Mouse (Mus musculus) cerebellum, adult 2 months (tissue): ENCODE results near the gene Ttn. TPM values are rescaled to one million over a fixed set of nuclear protein-coding genes. Genes with fewer than 3 reads are reported as not detected.

ENCODE experiments used
- DNase-seq, 2 experiments: peaks; one replicate each; pipeline ENCODE4 v3.0.0; 2021
- H3K27ac ChIP-seq: fragments of 200-500 bp; 2 replicates; pipeline ENCODE4 v1.5.1; 2012; ENCODE audit warnings: low read length, control low read depth, inconsistent platforms; ENCODE audit not compliant: insufficient read depth
- H3K27me3 ChIP-seq: fragments of 200-500 bp; 2 replicates; pipeline ENCODE4 v1.6.1; 2012; ENCODE audit warnings: inconsistent platforms, mild to moderate bottlenecking, low read length, moderate library complexity; ENCODE audit not compliant: control insufficient read depth, insufficient read depth
- H3K4me1 ChIP-seq: fragments of 200-500 bp; 2 replicates; pipeline ENCODE4 v1.6.1; 2011; ENCODE audit warnings: low read length; ENCODE audit not compliant: control insufficient read depth, insufficient read depth
- H3K4me3 ChIP-seq: fragments of 200-500 bp; replicated peaks from 2 replicates; pipeline ENCODE3; 2011; ENCODE audit warnings: mild to moderate bottlenecking, low read depth, low read length, control low read depth; ENCODE audit not compliant: insufficient read depth
- CTCF ChIP-seq: fragments of 200-500 bp; IDR thresholded peaks from 2 replicates; pipeline ENCODE4 v1.5.1; 2011; ENCODE audit warnings: low read depth, mild to moderate bottlenecking, control low read depth, low read length, moderate library complexity, borderline replicate concordance; ENCODE audit not compliant: insufficient read depth
- POLR2A ChIP-seq: fragments of 200-500 bp; IDR thresholded peaks from 2 replicates; pipeline ENCODE4 v1.6.1; 2011; ENCODE audit warnings: low read length, control low read depth, borderline replicate concordance; ENCODE audit not compliant: insufficient read depth
- WGBS: fragments of 180-500 bp; shearing (Covaris S2); methylation state at CpG from one replicate; pipeline ENCODE4 v1.1.7; 2018; 5-methylcytosine and 5-hydroxymethylcytosine counted together
- polyA plus RNA-seq: library from polyadenylated mRNA; depleted of rRNA; stranded (reverse); fragments of >200 nt; gene quantifications from 2 replicates; pipeline ENCODE4 v1.2.3, GENCODE M21; 2012

Gene Ttn
- polyA plus RNA-seq, 1 experiment = 0.47 TPM

- TF ChIP-seq CTCF (no peak), POLR2A (no peak)
- WGBS = 94% methylated on average over 21 of the region's 21 CpGs
These were observed 232.8 kb downstream of the Ttn start for GRCm38 (mm10) chr2:76749341-76750110.

DNA sequence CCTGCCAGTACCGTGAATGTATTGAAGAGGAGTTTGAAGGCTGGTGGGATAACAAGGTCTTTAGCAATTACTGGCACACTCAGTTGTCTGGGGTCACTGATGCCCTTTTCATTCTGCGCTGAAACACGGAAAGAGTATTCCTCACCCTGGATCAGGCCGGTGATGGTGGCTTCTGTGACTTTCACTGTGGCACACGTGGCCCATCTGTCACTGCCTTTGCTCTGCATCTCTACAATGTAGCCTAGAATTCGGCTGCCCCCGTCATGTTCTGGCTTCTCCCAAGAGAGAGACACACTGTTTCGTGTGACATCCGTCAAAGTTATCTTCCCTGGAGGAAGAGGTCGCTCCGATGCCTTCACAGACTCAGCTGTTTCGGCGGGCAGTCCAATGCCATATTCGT lies 233.7 kb downstream of the Ttn start:
- 94% methylated on average over 14 of the region's 14 CpGs for WGBS
- Histone ChIP-seq H3K27ac (no peak overlapping the region), H3K27me3 (no peaks in the 10 kb centered on the region), H3K4me3 (no peak overlapping the region), H3K4me1 (no peaks in the 10 kb centered on the region)
- DNase-seq = no peak
- no peak for TF ChIP-seq POLR2A
- TF ChIP-seq CTCF = no peak

More at GRCm38 (mm10) chr2:76749341-76750110, 232.8 kb downstream of the Ttn start:
- no peaks in the 10 kb centered on the region for H3K27me3 ChIP-seq
- no peak overlapping the region for H3K4me3 ChIP-seq
- DNase-seq = no peak
- H3K27ac ChIP-seq = no peak overlapping the region
- H3K4me1 ChIP-seq = no peaks in the 10 kb centered on the region

DNA sequence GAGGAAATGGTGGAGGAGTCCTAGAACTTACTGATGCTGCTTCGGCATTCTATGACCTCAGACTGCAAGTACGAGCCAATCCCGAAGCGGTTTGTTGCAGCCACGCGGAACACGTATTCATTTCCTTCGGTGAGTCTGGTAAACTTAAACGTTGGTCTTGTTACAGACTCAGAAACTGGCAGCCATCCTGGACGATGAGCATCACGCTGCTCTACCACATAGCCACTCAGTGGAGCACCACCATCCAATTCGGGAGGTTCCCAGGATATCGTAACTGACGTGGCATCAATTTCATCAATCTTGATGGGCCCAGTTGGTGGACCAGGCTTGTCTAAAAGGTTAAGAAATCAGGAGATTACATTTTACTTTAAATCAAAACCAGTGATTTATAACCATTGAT lies 262.7 kb downstream of the Ttn start:
- DNase-seq = no peak
- TF ChIP-seq POLR2A = no peak
- TF ChIP-seq CTCF = no peak
- Histone ChIP-seq H3K27ac (no peak overlapping the region), H3K27me3 (no peaks in the 10 kb centered on the region), H3K4me3 (no peak overlapping the region), H3K4me1 (no peaks in the 10 kb centered on the region)
- WGBS = 97% methylated on average over 14 of the region's 14 CpGs

DNA sequence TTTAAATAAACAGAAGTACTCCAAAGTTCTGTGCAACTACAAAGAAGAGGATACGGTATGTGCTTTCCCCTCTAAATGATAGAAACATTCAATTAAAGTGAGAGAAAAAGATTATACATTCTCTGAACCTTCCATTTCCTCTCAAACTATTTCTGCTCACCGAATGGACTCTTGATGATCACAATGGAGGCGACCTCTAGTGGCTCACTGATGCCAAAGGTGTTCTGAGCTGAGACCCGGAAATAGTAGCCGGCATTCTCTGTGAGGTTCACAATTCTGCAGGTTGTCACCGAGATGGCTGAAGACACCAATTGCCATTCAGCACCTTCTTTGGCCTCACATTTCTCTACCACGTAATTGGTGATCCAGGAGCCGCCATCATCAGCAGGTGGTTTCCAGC lies 267.4 kb downstream of the Ttn start:
- DNase-seq = no peak
- H3K27me3 ChIP-seq = no peaks in the 10 kb centered on the region
- TF ChIP-seq CTCF (no peak), POLR2A (no peak)
- H3K4me1 ChIP-seq = no peaks in the 10 kb centered on the region
- no peak overlapping the region for H3K27ac ChIP-seq
- no peak overlapping the region for H3K4me3 ChIP-seq
- WGBS = 78% methylated on average over 8 of the region's 8 CpGs

- DNase-seq = no peak
- whole genome bisulfite sequencing = 96% methylated on average over 3 of the region's 3 CpGs
- H3K4me3 ChIP-seq = no peak overlapping the region
- H3K4me1 ChIP-seq = no peaks in the 10 kb centered on the region
- no peaks in the 10 kb centered on the region for H3K27me3 ChIP-seq
- H3K27ac ChIP-seq = no peak overlapping the region
- no peak for TF ChIP-seq POLR2A
- TF ChIP-seq CTCF = no peak
These were observed 273.8 kb downstream of the Ttn start for GRCm38 (mm10) chr2:76708512-76708911.

DNA sequence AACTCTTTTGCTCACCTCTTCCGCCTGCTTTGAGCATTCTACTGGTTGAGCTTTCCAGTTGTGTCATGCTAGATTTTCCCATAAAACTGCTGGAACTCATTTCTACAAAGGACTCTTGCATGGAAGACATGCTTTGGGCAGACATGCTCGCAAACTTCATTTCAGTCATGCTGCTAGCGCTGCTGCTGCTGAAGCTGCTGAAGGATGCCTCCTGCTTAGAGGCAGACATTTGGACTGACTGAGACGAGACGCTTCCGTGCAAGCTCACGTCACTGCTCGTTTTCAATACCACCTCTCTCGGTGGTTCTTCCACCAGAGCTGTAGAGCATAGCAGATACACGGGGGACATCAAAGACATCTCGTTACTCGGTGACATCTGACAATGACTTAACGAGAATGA lies 276.7 kb downstream of the Ttn start:
- TF ChIP-seq POLR2A (no peak), CTCF (no peak)
- Histone ChIP-seq H3K27ac (no peak overlapping the region), H3K27me3 (no peaks in the 10 kb centered on the region), H3K4me3 (no peak overlapping the region), H3K4me1 (no peaks in the 10 kb centered on the region)
- WGBS = 84% methylated on average over 13 of the region's 13 CpGs
- DNase-seq = no peak

DNA sequence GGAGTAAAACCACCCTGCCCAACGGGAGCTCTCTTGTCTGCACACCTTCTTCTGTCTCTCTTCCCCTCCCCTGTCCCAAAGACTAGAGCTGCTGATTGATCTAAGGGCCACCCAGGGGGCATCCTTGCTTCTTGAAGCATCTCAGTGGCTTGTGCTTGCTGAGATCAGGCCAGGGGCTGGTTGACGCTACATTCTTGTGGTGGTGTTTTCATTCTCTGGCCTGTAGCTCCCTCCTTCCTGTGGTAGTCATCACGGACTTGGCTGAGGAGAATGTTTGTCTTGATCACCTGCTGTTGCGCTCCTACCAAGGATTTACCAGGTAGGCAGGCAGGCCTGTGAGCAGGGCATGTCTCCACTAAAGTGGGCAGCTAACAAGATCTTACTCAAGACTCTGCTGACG lies 279.6 kb downstream of the Ttn start:
- WGBS = 86% methylated on average over 5 of the region's 5 CpGs
- no peak overlapping the region for H3K27ac ChIP-seq
- H3K4me3 ChIP-seq = no peak overlapping the region
- TF ChIP-seq POLR2A (no peak), CTCF (no peak)
- H3K27me3 ChIP-seq = no peaks in the 10 kb centered on the region
- H3K4me1 ChIP-seq = no peaks in the 10 kb centered on the region
- DNase-seq = no peak

GRCm38 (mm10) chr2:76702188-76702587 lies 280.2 kb downstream of the Ttn start:
- H3K4me1 ChIP-seq = no peaks in the 10 kb centered on the region
- no peaks in the 10 kb centered on the region for H3K27me3 ChIP-seq
- no peak overlapping the region for H3K4me3 ChIP-seq
- 88% methylated on average over 3 of the region's 3 CpGs for WGBS
- H3K27ac ChIP-seq = no peak overlapping the region
- DNase-seq = no peak
- TF ChIP-seq POLR2A (no peak), CTCF (no peak)

DNA sequence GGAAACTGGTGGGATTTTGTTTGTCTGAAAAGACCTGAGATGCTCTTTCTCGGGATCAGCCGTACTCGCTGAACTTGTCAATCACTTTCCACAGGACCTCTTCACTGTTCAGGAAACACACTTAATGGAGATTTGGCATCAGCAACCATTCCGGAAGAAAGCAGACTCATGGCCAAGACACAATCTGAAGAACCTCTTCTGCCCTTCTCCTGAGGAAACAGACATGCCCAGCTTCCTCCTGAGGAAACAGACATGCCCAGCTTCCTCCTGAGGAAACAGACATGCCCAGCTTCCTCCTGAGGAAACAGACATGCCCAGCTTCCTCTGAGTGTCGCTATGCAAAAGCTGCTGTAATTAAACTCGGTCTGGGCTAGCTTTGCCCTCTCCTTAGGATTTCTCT lies 287.1 kb downstream of the Ttn start:
- DNase-seq = no peak
- TF ChIP-seq POLR2A = no peak
- no peak for TF ChIP-seq CTCF
- no peaks in the 10 kb centered on the region for H3K4me1 ChIP-seq
- H3K27me3 ChIP-seq = no peaks in the 10 kb centered on the region
- WGBS = 80% methylated on average over 6 of the region's 6 CpGs
- H3K27ac ChIP-seq = no peak overlapping the region
- no peak overlapping the region for H3K4me3 ChIP-seq
